Mouse (Mus musculus) forebrain, embryonic 13.5 days (tissue): ENCODE measurements around the gene Haao. TPM values are rescaled to one million over a fixed set of nuclear protein-coding genes. Genes with fewer than 3 reads are reported as not detected.
"Not testable (repeated sequence)": the region's sequence is repeated elsewhere in the genome, so short reads cannot be mapped to it uniquely, and the experiment has no call there.

Experiments used
- ATAC-seq: fragments of 200-750 bp; cut with Nextera tagmentation; 2 replicates; pipeline ENCODE4 v1.8.0; 2017
- H3K27ac ChIP-seq: fragments of 300-500 bp; sonication (generic); 2 replicates; pipeline ENCODE4 v1.5.1; 2015; ENCODE audit warnings: inconsistent platforms, mild to moderate bottlenecking, moderate library complexity
- H3K27me3 ChIP-seq: fragments of 300-500 bp; sonication (generic); 2 replicates; pipeline ENCODE4 v1.6.1; 2015; ENCODE audit warnings: mild to moderate bottlenecking, inconsistent platforms
- H3K36me3 ChIP-seq: fragments of 300-500 bp; sonication (generic); 2 replicates; pipeline ENCODE4 v1.6.1; 2015; ENCODE audit warnings: mild to moderate bottlenecking, inconsistent platforms; ENCODE audit not compliant: poor library complexity, severe bottlenecking
- H3K4me1 ChIP-seq: fragments of 300-500 bp; sonication (generic); 2 replicates; pipeline ENCODE4 v1.6.1; 2015; ENCODE audit warnings: inconsistent platforms
- H3K4me2 ChIP-seq: fragments of 300-500 bp; sonication (generic); 2 replicates; pipeline ENCODE4 v1.6.1; 2015; ENCODE audit warnings: inconsistent platforms, mild to moderate bottlenecking, moderate library complexity
- H3K4me3 ChIP-seq: fragments of 300-500 bp; sonication (generic); 2 replicates; pipeline ENCODE4 v1.5.1; 2015; ENCODE audit warnings: mild to moderate bottlenecking, inconsistent platforms
- H3K9ac ChIP-seq: fragments of 300-500 bp; sonication (generic); 2 replicates; pipeline ENCODE4 v1.6.1; 2015; ENCODE audit warnings: mild to moderate bottlenecking, inconsistent platforms
- H3K9me3 ChIP-seq: fragments of 300-500 bp; sonication (generic); replicated peaks from 2 replicates; pipeline ENCODE4 v1.6.1; 2016; ENCODE audit warnings: inconsistent platforms
- WGBS: fragments of 180-500 bp; shearing (Covaris S2); methylation state at CpG from one replicate; pipeline ENCODE4 v1.1.7; 2015; 5-methylcytosine and 5-hydroxymethylcytosine counted together
- polyA plus RNA-seq: library from polyadenylated mRNA; unstranded; fragments of >200 nt; fragmentation: Nextera tagmentation; extraction: Ambion mirVana; gene quantifications from 2 replicates; pipeline ENCODE4 v1.2.1, GENCODE M21; 2015

The Haao gene
- polyA plus RNA-seq, 1 experiment from 2014 or later: not detected

GRCm38 (mm10) chr17:83862134-83862881 is 14.5 kb upstream of the Haao start:
- peak overlapping the region; percentile 79 for H3K9ac ChIP-seq
- under 1% methylated on average over 27 of the region's 27 CpGs for WGBS
- peak overlapping the region; percentile 78 for H3K4me2 ChIP-seq
- peak; percentile 87 for ATAC-seq
- no peaks in the 10 kb centered on the region for H3K9me3 ChIP-seq
- peaks cover 3% of the 10 kb centered on the region; the same call in 1 of the 2 replicates for H3K27me3 ChIP-seq
- H3K36me3 ChIP-seq: no peaks in the 10 kb centered on the region
- peak overlapping the region; percentile 76 for H3K4me3 ChIP-seq
- H3K27ac ChIP-seq: peak overlapping the region; percentile 82
- peaks cover 7% of the 10 kb centered on the region for H3K4me1 ChIP-seq

GRCm38 (mm10) chr17:83861444-83862133 is 13.8 kb upstream of the Haao start:
- peak overlapping the region; percentile 82 for H3K27ac ChIP-seq
- no peaks in the 10 kb centered on the region for H3K9me3 ChIP-seq
- ATAC-seq: peak; percentile 94
- peak overlapping the region; percentile 76 for H3K4me3 ChIP-seq
- peak overlapping the region; percentile 78 for H3K4me2 ChIP-seq
- H3K27me3 ChIP-seq: peaks cover 3% of the 10 kb centered on the region; the same call in 1 of the 2 replicates
- H3K4me1 ChIP-seq: peaks cover 7% of the 10 kb centered on the region
- WGBS: under 1% methylated on average over 58 of the region's 62 CpGs
- H3K9ac ChIP-seq: peak overlapping the region; percentile 79
- no peaks in the 10 kb centered on the region for H3K36me3 ChIP-seq

- H3K27me3 ChIP-seq, H3K4me1 ChIP-seq, H3K36me3 ChIP-seq, H3K9ac ChIP-seq, H3K27ac ChIP-seq, H3K9me3 ChIP-seq, ATAC-seq: not testable (repeated sequence)
- 60% methylated on average over 8 of the region's 8 CpGs for WGBS
- H3K4me2 ChIP-seq: peak overlapping the region; percentile 78
- H3K4me3 ChIP-seq: peak overlapping the region; percentile 76
These were observed 13.2 kb upstream of the Haao start for GRCm38 (mm10) chr17:83860968-83861367.

GRCm38 (mm10) chr17:83860224-83860623 is 12.5 kb upstream of the Haao start:
- H3K36me3 ChIP-seq: no peaks in the 10 kb centered on the region
- no peak overlapping the region for H3K9ac ChIP-seq
- 85% methylated on average over 7 of the region's 7 CpGs for WGBS
- no peak overlapping the region for H3K4me2 ChIP-seq
- H3K4me1 ChIP-seq: peaks cover 7% of the 10 kb centered on the region
- H3K4me3 ChIP-seq: no peak overlapping the region
- no peak overlapping the region for H3K27ac ChIP-seq
- no peak for ATAC-seq
- H3K27me3 ChIP-seq: peaks cover 3% of the 10 kb centered on the region; the same call in 1 of the 2 replicates
- no peaks in the 10 kb centered on the region for H3K9me3 ChIP-seq

- 81% methylated on average over 4 of the region's 4 CpGs for whole genome bisulfite sequencing
- no peak for ATAC-seq
- Histone ChIP-seq H3K4me3 (no peak overlapping the region), H3K4me2 (no peak overlapping the region), H3K27me3 (peaks cover 6% of the 10 kb centered on the region; the same call in 1 of the 2 replicates), H3K27ac (no peak overlapping the region), H3K4me1 (peaks cover 7% of the 10 kb centered on the region), H3K36me3 (no peaks in the 10 kb centered on the region), H3K9ac (no peak overlapping the region), H3K9me3 (no peaks in the 10 kb centered on the region)
These were observed 11.9 kb upstream of the Haao start for GRCm38 (mm10) chr17:83859639-83860038.

- Histone ChIP-seq H3K4me2 (no peak overlapping the region), H3K9ac (no peak overlapping the region), H3K4me1 (peaks cover 7% of the 10 kb centered on the region), H3K9me3 (no peaks in the 10 kb centered on the region), H3K36me3 (no peaks in the 10 kb centered on the region), H3K27ac (no peak overlapping the region), H3K4me3 (no peak overlapping the region), H3K27me3 (0 out of 2 replicates have a peak, but pooled peaks cover 2% of the 10 kb centered on the region)
- no peak for ATAC-seq
- WGBS: 90% methylated on average over 7 of the region's 7 CpGs
These were observed 10.7 kb upstream of the Haao start for GRCm38 (mm10) chr17:83858413-83858812.

- H3K4me2 ChIP-seq: no peak overlapping the region
- ATAC-seq: peak; percentile 33; the same call in 1 of the 2 replicates
- H3K9me3 ChIP-seq: no peaks in the 10 kb centered on the region
- 48% methylated on average over 12 of the region's 12 CpGs for WGBS
- no peak overlapping the region for H3K9ac ChIP-seq
- H3K27ac ChIP-seq: no peak overlapping the region
- 0 out of 2 replicates have a peak, but pooled peaks cover 2% of the 10 kb centered on the region for H3K27me3 ChIP-seq
- peaks cover 5% of the 10 kb centered on the region for H3K4me1 ChIP-seq
- H3K4me3 ChIP-seq: no peak overlapping the region
- H3K36me3 ChIP-seq: no peaks in the 10 kb centered on the region
These were observed 6.6 kb upstream of the Haao start for GRCm38 (mm10) chr17:83854284-83854918.

- Histone ChIP-seq H3K9ac (no peak overlapping the region), H3K4me1 (peaks cover 11% of the 10 kb centered on the region), H3K27me3 (0 out of 2 replicates have a peak, but pooled peaks cover 2% of the 10 kb centered on the region), H3K27ac (no peak overlapping the region), H3K36me3 (no peaks in the 10 kb centered on the region), H3K4me2 (no peak overlapping the region), H3K4me3 (no peak overlapping the region), H3K9me3 (no peaks in the 10 kb centered on the region)
- no peak for ATAC-seq
- WGBS: 47% methylated on average over 3 of the region's 3 CpGs
These were observed 6.1 kb upstream of the Haao start for GRCm38 (mm10) chr17:83853831-83854230.

- H3K27me3 ChIP-seq: 0 out of 2 replicates have a peak, but pooled peaks cover 2% of the 10 kb centered on the region
- no peaks in the 10 kb centered on the region for H3K36me3 ChIP-seq
- H3K27ac ChIP-seq: no peak overlapping the region
- no peaks in the 10 kb centered on the region for H3K9me3 ChIP-seq
- H3K9ac ChIP-seq: no peak overlapping the region
- no peak for ATAC-seq
- 85% methylated on average over 5 of the region's 5 CpGs for WGBS
- H3K4me3 ChIP-seq: no peak overlapping the region
- H3K4me2 ChIP-seq: no peak overlapping the region
- peaks cover 12% of the 10 kb centered on the region for H3K4me1 ChIP-seq
These were observed 3.1 kb upstream of the Haao start for GRCm38 (mm10) chr17:83850864-83851263.

- ATAC-seq: no peak
- Histone ChIP-seq H3K9ac (no peak overlapping the region), H3K4me3 (no peak overlapping the region), H3K4me1 (peaks cover 12% of the 10 kb centered on the region), H3K36me3 (no peaks in the 10 kb centered on the region), H3K4me2 (no peak overlapping the region), H3K27ac (no peak overlapping the region), H3K9me3 (no peaks in the 10 kb centered on the region), H3K27me3 (0 out of 2 replicates have a peak, but pooled peaks cover 2% of the 10 kb centered on the region)
- 11% methylated on average over 9 of the region's 9 CpGs for WGBS
These were observed 2.7 kb upstream of the Haao start for GRCm38 (mm10) chr17:83850458-83850857.

- Histone ChIP-seq H3K4me1 (peaks cover 12% of the 10 kb centered on the region), H3K4me2 (no peak overlapping the region), H3K27ac (no peak overlapping the region), H3K36me3 (no peaks in the 10 kb centered on the region), H3K4me3 (no peak overlapping the region), H3K9ac (no peak overlapping the region), H3K9me3 (no peaks in the 10 kb centered on the region), H3K27me3 (no peaks in the 10 kb centered on the region)
- 69% methylated on average over 5 of the region's 5 CpGs for WGBS
- no peak for ATAC-seq
These were observed 2.0 kb upstream of the Haao start for GRCm38 (mm10) chr17:83849717-83850116.
